Mouse (Mus musculus): ENCODE data around the gene Slain1. TPM values are rescaled to one million over a fixed set of nuclear protein-coding genes. Genes with fewer than 3 reads are reported as not detected.

Slain1 gene
- total and polyA plus RNA-seq, 2 experiments from 2014 or later, result 44.2 to 100 TPM

DNA sequence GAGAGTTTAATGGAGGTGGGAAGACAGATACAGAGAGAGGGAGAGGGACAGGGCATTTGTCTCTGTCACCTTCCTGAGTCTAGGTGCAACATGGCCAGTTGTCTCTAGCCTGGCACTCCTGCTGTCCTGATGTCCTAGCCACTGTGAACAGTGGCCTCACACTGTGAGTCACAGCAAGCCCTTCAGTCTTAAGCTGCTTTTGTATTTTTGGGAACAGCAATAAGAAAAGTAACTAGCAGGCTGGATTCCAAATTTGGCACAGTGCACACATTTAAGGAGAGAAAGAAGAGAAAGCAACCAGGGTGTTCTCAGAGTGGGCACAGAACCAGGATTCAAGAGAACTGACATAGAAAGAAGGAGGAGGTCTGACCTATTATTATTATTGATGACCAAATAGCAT is 101.4 kb downstream of the Slain1 start:
- DNase-seq (no peak), ATAC-seq (no peak)
- TF ChIP-seq CTCF (IDR thresholded peaks at IDR 0.05; ENCODE audit: low read depth), result no peak
- Histone ChIP-seq H3K27me3 (ENCODE audit: insufficient read depth, low read length) (no peaks in the 10 kb centered on the region), H3K4me3 (ENCODE audit: low read depth, low read length) (no peak overlapping the region), H3K27ac (ENCODE audit: low read depth, low read length) (no peak overlapping the region), H3K4me1 (ENCODE audit: insufficient read depth) (no peaks in the 10 kb centered on the region), H3K9ac (no peak overlapping the region), H3K9me3 (ENCODE audit: low read length) (no peaks in the 10 kb centered on the region), H3K4me2 (ENCODE audit: low read depth) (no peak overlapping the region), H3K36me3 (ENCODE audit: insufficient read depth) (no peaks in the 10 kb centered on the region)

DNA sequence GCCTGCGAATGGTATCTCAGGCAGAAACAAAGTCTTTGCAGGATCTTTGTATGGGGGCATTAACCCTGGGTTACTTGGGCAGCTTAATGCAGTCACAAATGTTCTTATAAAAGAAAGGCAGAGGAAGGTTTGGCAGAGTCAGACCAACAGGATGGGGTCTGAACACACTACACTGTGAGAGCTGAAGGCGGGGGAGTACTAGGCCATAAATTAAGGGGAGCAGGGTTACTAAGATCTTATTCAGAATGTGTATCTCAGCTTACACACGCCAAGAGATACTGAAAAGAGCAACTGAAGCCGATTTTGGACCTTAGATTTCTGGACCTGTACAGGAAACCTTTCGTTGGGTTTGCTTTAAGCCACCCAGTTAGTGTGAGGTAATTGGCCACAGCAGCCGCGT is 102.7 kb downstream of the Slain1 start:
- no peaks in the 10 kb centered on the region for H3K9me3 ChIP-seq (ENCODE audit: low read length)
- H3K4me1 ChIP-seq (ENCODE audit: insufficient read depth), result no peaks in the 10 kb centered on the region
- ATAC-seq (no peak), DNase-seq (no peak)
- H3K27me3 ChIP-seq (ENCODE audit: insufficient read depth, low read length), result no peaks in the 10 kb centered on the region
- H3K27ac ChIP-seq (ENCODE audit: low read depth, low read length), result no peak overlapping the region
- no peaks in the 10 kb centered on the region for H3K36me3 ChIP-seq (ENCODE audit: insufficient read depth)
- no peak overlapping the region for H3K4me3 ChIP-seq (ENCODE audit: low read depth, low read length)
- no peak overlapping the region for H3K9ac ChIP-seq
- H3K4me2 ChIP-seq (ENCODE audit: low read depth), result no peak overlapping the region
- no peak for TF ChIP-seq CTCF (IDR thresholded peaks at IDR 0.05; ENCODE audit: low read depth)
- 90% methylated on average over 7 of the region's 7 CpGs for WGBS

- 62% methylated on average over 7 of the region's 7 CpGs for WGBS
- H3K36me3 ChIP-seq (ENCODE audit: insufficient read depth), result no peaks in the 10 kb centered on the region
These were observed 104.0 kb downstream of the Slain1 start for GRCm38 (mm10) chr14:103754041-103754440.

DNA sequence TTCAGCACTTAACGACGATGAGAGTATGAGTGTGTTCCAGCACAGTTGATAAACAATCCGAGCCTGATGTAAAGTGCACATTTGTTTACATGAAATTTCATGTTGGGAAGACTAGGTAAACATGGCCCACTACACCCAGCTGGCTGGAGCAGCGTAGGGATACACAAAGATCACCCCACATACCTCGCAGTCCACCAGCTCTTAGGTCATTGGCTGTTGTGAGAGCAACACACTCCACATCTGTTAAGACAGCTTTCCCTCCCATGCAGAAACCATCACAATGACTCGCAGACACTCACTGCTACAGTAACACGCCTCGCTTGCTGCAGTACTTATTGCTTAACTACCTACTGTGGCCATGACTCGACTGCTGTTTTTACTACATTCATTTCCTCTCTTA is 104.4 kb downstream of the Slain1 start:
- no peak for TF ChIP-seq CTCF (IDR thresholded peaks at IDR 0.05; ENCODE audit: low read depth)
- H3K4me3 ChIP-seq (ENCODE audit: low read depth, low read length), result no peak overlapping the region
- WGBS, result 80% methylated on average over 9 of the region's 9 CpGs

More at GRCm38 (mm10) chr14:103754041-103754440, 104.0 kb downstream of the Slain1 start:
- no peak for DNase-seq
- Histone ChIP-seq H3K4me1 (ENCODE audit: insufficient read depth) (no peaks in the 10 kb centered on the region), H3K4me3 (ENCODE audit: low read depth, low read length) (no peak overlapping the region), H3K9me3 (ENCODE audit: low read length) (no peaks in the 10 kb centered on the region), H3K27ac (ENCODE audit: low read depth, low read length) (no peak overlapping the region), H3K4me2 (ENCODE audit: low read depth) (no peak overlapping the region), H3K27me3 (ENCODE audit: insufficient read depth, low read length) (no peaks in the 10 kb centered on the region), H3K9ac (no peak overlapping the region)
- peak; percentile 36; the same call in 1 of the 2 replicates for ATAC-seq
- TF ChIP-seq CTCF (IDR thresholded peaks at IDR 0.05; ENCODE audit: low read depth), result no peak

More for the DNA sequence above, 104.4 kb downstream of the Slain1 start:
- no peaks in the 10 kb centered on the region for H3K9me3 ChIP-seq (ENCODE audit: low read length)
- H3K9ac ChIP-seq, result no peak overlapping the region
- ATAC-seq, result no peak
- H3K4me1 ChIP-seq (ENCODE audit: insufficient read depth), result no peaks in the 10 kb centered on the region
- no peak overlapping the region for H3K4me2 ChIP-seq (ENCODE audit: low read depth)
- H3K27ac ChIP-seq (ENCODE audit: low read depth, low read length), result no peak overlapping the region
- H3K27me3 ChIP-seq (ENCODE audit: insufficient read depth, low read length), result no peaks in the 10 kb centered on the region
- H3K36me3 ChIP-seq (ENCODE audit: insufficient read depth), result no peaks in the 10 kb centered on the region
- no peak for DNase-seq

Small RNAs within 50 kb of the gene (microRNA-seq; reads per million reads assigned to microRNA genes)
- 0 reads per million in 2 experiments for gene Gm22877

Other genes with a start within 250 kb of the Slain1 start
- 0.29 and 1.1 TPM in 2 replicates for gene Scel, start 136.9 kb upstream of the Slain1 start, total RNA-seq (2014; rRNA removed)
- gene Scel, start 136.9 kb upstream of the Slain1 start, polyA plus RNA-seq (2015; fragmentation: Nextera tagmentation; extraction: Ambion mirVana), result 0.19 and 0.30 TPM in 2 replicates
- gene Ednrb, start 194.2 kb downstream of the Slain1 start, total RNA-seq (2014; rRNA removed), result 79.3 and 97.4 TPM in 2 replicates
- 65.7 and 92.2 TPM in 2 replicates for gene Ednrb, start 194.2 kb downstream of the Slain1 start, polyA plus RNA-seq (2015; fragmentation: Nextera tagmentation; extraction: Ambion mirVana)

All from forebrain, postnatal 0 days (tissue).